Mouse (Mus musculus) hindbrain, postnatal 0 days (tissue): Measurements from ENCODE around the gene Hist1h1c. TPM values are rescaled to one million over a fixed set of nuclear protein-coding genes. Genes with fewer than 3 reads are reported as not detected.
"Not testable (repeated sequence)": the region's sequence is repeated elsewhere in the genome, so short reads cannot be mapped to it uniquely, and the experiment has no call there.

Source experiments
- ATAC-seq: fragments of 200-750 bp; cut with Nextera tagmentation; 2 replicates; pipeline ENCODE4 v1.8.0; 2017; ENCODE audit warnings: mild to moderate bottlenecking, moderate TSS enrichment, moderate library complexity
- DNase-seq: peaks from one replicate; pipeline ENCODE4 v3.0.0-alpha.2; 2015; ENCODE audit warnings: low spot score
- H3K27ac ChIP-seq: fragments of 300-500 bp; sonication (generic); 2 replicates; pipeline ENCODE4 v1.5.1; 2014; ENCODE audit warnings: mild to moderate bottlenecking
- H3K27me3 ChIP-seq: fragments of 300-500 bp; sonication (generic); 2 replicates; pipeline ENCODE4 v1.6.1; 2014; ENCODE audit warnings: low read length, mixed read lengths; ENCODE audit not compliant: insufficient read depth
- H3K36me3 ChIP-seq: fragments of 300-500 bp; sonication (generic); 2 replicates; pipeline ENCODE4 v1.6.1; 2014; ENCODE audit warnings: low read length, mixed read lengths; ENCODE audit not compliant: insufficient read depth
- H3K4me1 ChIP-seq: fragments of 300-500 bp; sonication (generic); 2 replicates; pipeline ENCODE4 v1.6.1; 2014; ENCODE audit warnings: antibody characterized with exemption, low read length, mixed read lengths; ENCODE audit not compliant: insufficient read depth
- H3K4me2 ChIP-seq: fragments of 300-500 bp; sonication (generic); 2 replicates; pipeline ENCODE4 v1.6.1; 2014; ENCODE audit warnings: low read depth, mild to moderate bottlenecking, low read length, moderate library complexity, mixed read lengths
- H3K4me3 ChIP-seq: fragments of 300-500 bp; sonication (generic); 2 replicates; pipeline ENCODE4 v1.5.1; 2014; ENCODE audit warnings: low read length
- H3K9ac ChIP-seq: fragments of 300-500 bp; sonication (generic); replicated peaks from 2 replicates; pipeline ENCODE4 v1.6.1; 2014; ENCODE audit warnings: mild to moderate bottlenecking, low read length, moderate library complexity, mixed read lengths
- H3K9me3 ChIP-seq: fragments of 300-500 bp; sonication (generic); 2 replicates; pipeline ENCODE4 v1.6.1; 2016; ENCODE audit warnings: low read length, mixed read lengths
- CTCF ChIP-seq: IDR thresholded peaks from 2 replicates; pipeline ENCODE4 v1.5.1; 2016; ENCODE audit warnings: antibody characterized with exemption, control low read depth, low read depth
- WGBS: fragments of 180-500 bp; shearing (Covaris S2); extraction: QIAGEN DNeasy Blood & Tissue Kit; methylation state at CpG from one replicate; pipeline ENCODE4 v1.1.7; 2014; 5-methylcytosine and 5-hydroxymethylcytosine counted together
- polyA plus RNA-seq: library from polyadenylated mRNA; unstranded; fragments of >200 nt; fragmentation: Nextera tagmentation; extraction: Ambion mirVana; gene quantifications from 2 replicates; pipeline ENCODE4 v1.2.1, GENCODE M21; 2015
- total RNA-seq: library from RNA; depleted of rRNA; stranded (reverse); fragments of >200 nt; gene quantifications from 2 replicates; pipeline ENCODE4 v1.2.3, GENCODE M21; 2014

Hist1h1c gene
- total and polyA plus RNA-seq, 2 experiments from 2014 or later: 31.4 to 508 TPM

DNA sequence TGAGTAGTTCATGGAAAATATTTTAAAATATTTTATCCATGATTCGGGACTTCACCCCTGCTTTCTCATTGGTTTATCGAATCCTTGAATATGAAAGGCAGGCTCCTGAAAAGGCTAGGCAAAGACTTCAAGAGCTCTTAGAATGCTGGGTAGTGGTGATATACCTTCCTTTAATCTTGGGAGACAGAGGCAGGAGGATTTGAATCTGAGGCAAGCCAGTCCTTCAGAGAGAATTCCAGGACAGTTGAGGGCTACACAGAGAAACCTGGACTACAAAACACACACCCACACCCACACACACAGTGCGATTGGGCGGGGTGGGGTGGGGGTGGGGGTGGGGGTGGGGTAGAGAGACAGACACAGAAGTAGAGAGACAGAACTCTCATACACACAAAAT, 9.3 kb downstream of the Hist1h1c start:
- Histone ChIP-seq H3K9me3 (no peaks in the 10 kb centered on the region), H3K36me3 (no peaks in the 10 kb centered on the region), H3K27me3 (no peaks in the 10 kb centered on the region), H3K4me1 (0 out of 2 replicates have a peak, but pooled peaks cover 4% of the 10 kb centered on the region), H3K4me2 (no peak overlapping the region), H3K9ac (no peak overlapping the region), H3K27ac (no peak overlapping the region; the same call in 1 of the 2 replicates), H3K4me3 (no peak overlapping the region)
- ATAC-seq (no peak), DNase-seq (no peak)
- WGBS: 7% methylated on average over 4 of the region's 4 CpGs
- no peak for TF ChIP-seq CTCF

DNA sequence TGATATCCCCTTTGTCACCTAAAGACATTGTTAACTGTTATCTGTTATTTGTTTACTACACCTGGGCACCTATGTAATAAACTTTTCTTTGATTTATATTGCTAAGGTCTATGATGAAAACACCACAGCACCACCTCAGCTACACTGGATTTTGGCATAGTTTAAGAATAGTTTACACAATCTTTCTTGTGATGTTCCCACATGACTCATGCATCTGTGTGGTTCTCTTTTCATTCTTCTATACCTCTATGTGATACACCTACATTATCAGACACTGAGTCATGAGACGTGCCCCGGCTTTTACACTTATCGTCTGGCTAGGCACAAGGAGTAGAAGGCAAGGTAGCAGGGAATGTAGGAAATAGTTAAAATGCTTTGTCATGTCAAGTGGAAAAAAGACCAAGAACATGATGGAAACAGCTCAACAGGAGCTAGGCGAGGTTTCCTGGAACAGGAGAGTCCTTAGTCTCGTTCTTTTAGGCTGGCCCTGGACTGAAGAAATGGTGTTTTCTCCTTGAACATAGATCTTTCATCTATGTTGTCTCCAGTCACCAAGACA, 11.0 kb downstream of the Hist1h1c start:
- no peak for ATAC-seq
- no peaks in the 10 kb centered on the region for H3K36me3 ChIP-seq
- no peaks in the 10 kb centered on the region for H3K27me3 ChIP-seq
- 0 out of 2 replicates have a peak, but pooled peaks cover 4% of the 10 kb centered on the region for H3K4me1 ChIP-seq
- H3K27ac ChIP-seq: no peak overlapping the region
- H3K4me3 ChIP-seq: no peak overlapping the region
- DNase-seq: no peak
- WGBS: 90% methylated on average over 5 of the region's 5 CpGs
- H3K4me2 ChIP-seq: no peak overlapping the region
- TF ChIP-seq CTCF: no peak
- no peak overlapping the region for H3K9ac ChIP-seq
- H3K9me3 ChIP-seq: no peaks in the 10 kb centered on the region

DNA sequence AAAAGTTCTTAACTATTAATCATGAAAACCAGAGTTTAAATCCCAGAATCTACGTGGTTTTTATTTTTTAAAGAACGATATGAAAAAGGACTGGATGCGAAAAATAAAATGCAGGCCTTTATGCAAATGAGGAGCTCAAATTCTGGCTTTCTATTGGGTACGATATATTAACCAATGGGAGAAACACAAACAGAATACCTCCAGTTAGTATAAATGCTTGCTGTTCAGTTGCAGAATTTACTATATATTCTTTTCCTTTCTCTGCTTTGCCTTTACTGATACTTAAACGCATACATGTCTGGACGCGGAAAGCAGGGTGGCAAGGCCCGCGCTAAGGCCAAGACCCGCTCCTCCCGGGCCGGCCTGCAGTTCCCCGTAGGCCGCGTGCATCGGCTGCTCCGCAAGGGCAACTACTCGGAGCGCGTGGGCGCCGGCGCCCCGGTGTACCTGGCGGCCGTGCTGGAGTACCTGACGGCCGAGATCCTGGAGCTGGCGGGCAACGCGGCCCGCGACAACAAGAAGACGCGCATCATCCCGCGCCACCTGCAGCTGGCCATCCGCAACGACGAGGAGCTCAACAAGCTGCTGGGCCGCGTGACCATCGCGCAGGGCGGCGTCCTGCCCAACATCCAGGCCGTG, 12.3 kb downstream of the Hist1h1c start, which contains the start of gene Hist1h2ab:
Gene Hist1h2ab (plus strand): TSS at position 288 of the 639 bp plus-strand sequence.
- H3K27ac ChIP-seq: peak within 1 kb of the TSS; percentile 92
- ATAC-seq (peak; percentile 61), DNase-seq (peak; percentile 83)
- H3K9me3 ChIP-seq, H3K27me3 ChIP-seq, H3K36me3 ChIP-seq, H3K4me1 ChIP-seq: not testable (repeated sequence)
- WGBS: under 1% methylated on average over 25 of the region's 47 CpGs
- peak within 1 kb of the TSS; percentile 71 for H3K4me2 ChIP-seq
- H3K4me3 ChIP-seq: peak within 1 kb of the TSS; percentile 40
- 0 out of 2 replicates have a peak, but pooled peaks have one; percentile 7 for TF ChIP-seq CTCF
- H3K9ac ChIP-seq: peak within 1 kb of the TSS; percentile 40; the same call in 1 of the 2 replicates

DNA sequence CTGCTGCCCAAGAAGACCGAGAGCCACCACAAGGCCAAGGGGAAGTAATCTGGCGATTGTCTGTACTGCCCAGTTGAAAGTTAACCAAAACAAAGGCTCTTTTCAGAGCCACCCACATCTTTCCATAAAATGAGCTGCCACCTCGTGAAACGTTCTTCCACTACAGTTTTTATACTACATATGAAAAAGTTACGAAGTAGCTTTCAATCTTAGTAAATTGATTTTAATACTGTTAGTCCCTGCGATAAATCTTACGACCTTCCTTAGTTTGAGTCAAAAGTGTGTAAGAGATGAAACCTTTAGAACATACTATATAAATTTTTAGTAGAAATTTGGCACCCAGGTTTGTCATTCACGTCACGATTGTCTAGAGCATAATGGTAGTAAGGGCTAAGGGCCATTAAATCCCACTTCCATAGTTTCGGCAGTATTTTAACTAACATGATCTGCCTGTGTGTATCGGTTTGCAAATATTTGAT, 12.9 kb downstream of the Hist1h1c start:
- Histone ChIP-seq H3K9me3 (no peaks in the 10 kb centered on the region), H3K27me3 (no peaks in the 10 kb centered on the region), H3K4me3 (peak overlapping the region; percentile 40), H3K27ac (peak overlapping the region; percentile 92), H3K9ac (peak overlapping the region; percentile 40; the same call in 1 of the 2 replicates), H3K4me2 (peak overlapping the region; percentile 71), H3K36me3 (no peaks in the 10 kb centered on the region), H3K4me1 (0 out of 2 replicates have a peak, but pooled peaks cover 4% of the 10 kb centered on the region)
- ATAC-seq: no peak
- under 1% methylated on average over 11 of the region's 11 CpGs for WGBS
- no peak; the same call in 1 of the 2 replicates for TF ChIP-seq CTCF
- no peak for DNase-seq

DNA sequence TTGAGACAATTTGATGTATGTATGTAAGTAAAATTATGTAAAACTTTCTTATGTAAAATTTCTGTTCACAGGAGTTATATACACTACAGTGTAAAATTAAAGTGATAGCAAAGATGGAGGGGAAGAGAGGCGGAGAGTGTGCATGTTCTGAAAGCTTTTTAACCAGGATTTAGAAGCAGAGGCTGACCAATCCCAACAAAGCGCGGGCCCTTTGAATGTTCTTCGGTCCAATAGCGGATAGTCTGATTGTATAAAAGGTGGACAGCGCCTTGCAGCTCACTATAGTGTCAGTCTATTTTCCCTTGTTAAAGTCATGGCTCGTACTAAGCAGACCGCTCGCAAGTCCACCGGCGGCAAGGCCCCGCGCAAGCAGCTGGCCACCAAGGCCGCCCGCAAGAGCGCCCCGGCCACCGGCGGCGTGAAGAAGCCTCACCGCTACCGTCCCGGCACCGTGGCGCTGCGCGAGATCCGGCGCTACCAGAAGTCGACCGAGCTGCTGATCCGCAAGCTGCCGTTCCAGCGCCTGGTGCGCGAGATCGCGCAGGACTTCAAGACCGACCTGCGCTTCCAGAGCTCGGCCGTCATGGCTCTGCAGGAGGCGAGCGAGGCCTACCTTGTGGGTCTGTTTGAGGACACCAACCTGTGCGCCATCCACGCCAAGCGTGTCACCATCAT, 13.6 kb downstream of the Hist1h1c start, which contains the start of gene Hist1h3b:
Gene Hist1h3b (plus strand): TSS at position 201 of the 675 bp plus-strand sequence.
- peak within 1 kb of the TSS; percentile 40; the same call in 1 of the 2 replicates for H3K9ac ChIP-seq
- under 1% methylated on average over 16 of the region's 47 CpGs for WGBS
- H3K27me3 ChIP-seq, H3K4me1 ChIP-seq, H3K9me3 ChIP-seq, H3K36me3 ChIP-seq: not testable (repeated sequence)
- peak within 1 kb of the TSS; percentile 71 for H3K4me2 ChIP-seq
- DNase-seq (peak; percentile 97), ATAC-seq (peak; percentile 84)
- H3K4me3 ChIP-seq: peak within 1 kb of the TSS; percentile 40
- peak within 1 kb of the TSS; percentile 92 for H3K27ac ChIP-seq

DNA sequence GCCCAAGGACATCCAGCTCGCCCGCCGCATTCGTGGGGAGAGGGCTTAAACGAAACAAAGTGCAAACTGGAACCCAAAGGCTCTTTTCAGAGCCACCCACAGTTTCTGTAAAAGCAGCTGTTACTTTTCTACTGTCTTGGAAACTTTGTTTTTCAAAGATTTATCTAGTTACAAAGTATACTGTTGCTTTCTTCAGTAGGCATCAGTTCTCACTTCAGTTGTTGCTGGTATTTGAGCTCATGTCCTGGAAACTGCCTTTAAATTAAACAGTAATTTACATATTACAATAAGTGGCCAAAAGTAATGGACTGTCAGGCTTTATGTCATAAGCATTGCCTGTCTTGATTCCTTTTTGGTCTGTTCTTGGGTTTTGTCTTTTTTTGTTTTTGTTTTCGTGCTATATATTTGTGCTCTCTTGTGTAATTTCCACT, 14.1 kb downstream of the Hist1h1c start:
- Histone ChIP-seq H3K36me3 (no peaks in the 10 kb centered on the region), H3K4me2 (peak overlapping the region; percentile 40), H3K9ac (no peak overlapping the region), H3K4me1 (0 out of 2 replicates have a peak, but pooled peaks cover 4% of the 10 kb centered on the region), H3K27ac (no peak overlapping the region), H3K4me3 (peak overlapping the region; percentile 21; the same call in 1 of the 2 replicates), H3K27me3 (no peaks in the 10 kb centered on the region), H3K9me3 (no peaks in the 10 kb centered on the region)
- WGBS: 6% methylated on average over 6 of the region's 6 CpGs
- no peak for TF ChIP-seq CTCF
- no peak for DNase-seq
- no peak for ATAC-seq
